Mouse (Mus musculus) lung, adult 2 months (tissue): ENCODE results near the gene Tgfb1.

Experiments
- CTCF ChIP-seq: fragments of 200-500 bp; IDR thresholded peaks from 2 replicates; pipeline ENCODE4 v1.5.1; 2011; ENCODE audit warnings: mild to moderate bottlenecking, low read length, control low read depth; ENCODE audit not compliant: insufficient read depth
- POLR2A ChIP-seq: fragments of 200-500 bp; IDR thresholded peaks from 2 replicates; pipeline ENCODE4 v1.6.1; 2011; ENCODE audit warnings: low read depth, mild to moderate bottlenecking, control low read depth, low read length, borderline replicate concordance; ENCODE audit errors: extremely low read depth

DNA sequence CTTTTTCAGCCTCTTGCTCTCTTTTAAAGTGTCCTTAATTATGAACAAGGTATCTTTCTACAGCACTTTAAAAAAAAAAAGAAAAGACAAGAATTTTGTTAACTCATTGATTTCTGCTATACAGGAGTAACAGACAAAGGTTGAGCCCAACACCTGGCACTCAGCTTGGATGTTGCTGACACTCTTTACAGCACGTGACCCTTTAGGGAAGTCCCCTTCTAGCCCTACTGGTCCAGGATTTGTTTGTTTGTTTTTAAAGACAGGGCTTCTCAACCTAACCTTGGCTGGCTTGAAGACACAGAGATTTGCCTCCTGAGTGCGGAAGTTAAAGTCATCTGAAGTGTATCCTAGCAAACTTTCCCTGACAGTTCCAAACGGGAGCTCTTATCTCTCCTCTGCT, 60.0 kb downstream of the Tgfb1 start:
- TF ChIP-seq POLR2A (no peak), CTCF (no peak)
